Mouse (Mus musculus) lung, embryonic 14.5 days (tissue): ENCODE results near the gene Tmem230. TPM values are rescaled to one million over a fixed set of nuclear protein-coding genes. Genes with fewer than 3 reads are reported as not detected.

ENCODE experiments used
- ATAC-seq: fragments of 200-750 bp; cut with Nextera tagmentation; 2 replicates; pipeline ENCODE4 v1.8.0; 2017; ENCODE audit warnings: mild to moderate bottlenecking, moderate TSS enrichment, moderate library complexity; ENCODE audit not compliant: insufficient read depth
- DNase-seq: peaks from one replicate; pipeline ENCODE4 v3.0.0-alpha.2; 2015
- H3K27ac ChIP-seq: fragments of 300-500 bp; sonication (generic); 2 replicates; pipeline ENCODE4 v1.5.1; 2014; ENCODE audit warnings: low read depth, mild to moderate bottlenecking, moderate library complexity
- H3K27me3 ChIP-seq: fragments of 300-500 bp; sonication (generic); 2 replicates; pipeline ENCODE4 v1.6.1; 2014; ENCODE audit warnings: low read length, control low read depth; ENCODE audit not compliant: insufficient read depth
- H3K36me3 ChIP-seq: fragments of 300-500 bp; sonication (generic); 2 replicates; pipeline ENCODE4 v1.6.1; 2014; ENCODE audit warnings: control low read depth; ENCODE audit not compliant: insufficient read depth
- H3K4me1 ChIP-seq: fragments of 300-500 bp; sonication (generic); 2 replicates; pipeline ENCODE4 v1.6.1; 2014; ENCODE audit warnings: antibody characterized with exemption, control low read depth; ENCODE audit not compliant: insufficient read depth
- H3K4me2 ChIP-seq: fragments of 300-500 bp; sonication (generic); 2 replicates; pipeline ENCODE4 v1.6.1; 2014; ENCODE audit warnings: mild to moderate bottlenecking
- H3K4me3 ChIP-seq: fragments of 300-500 bp; sonication (generic); 2 replicates; pipeline ENCODE4 v1.5.1; 2014; ENCODE audit warnings: low read depth, low read length
- H3K9ac ChIP-seq: fragments of 300-500 bp; sonication (generic); 2 replicates; pipeline ENCODE4 v1.6.1; 2014
- H3K9me3 ChIP-seq: fragments of 300-500 bp; sonication (generic); 2 replicates; pipeline ENCODE4 v1.6.1; 2016; ENCODE audit warnings: low read depth, low read length, control low read depth
- CTCF ChIP-seq: IDR thresholded peaks from 2 replicates; pipeline ENCODE4 v1.5.1; 2016; ENCODE audit warnings: antibody characterized with exemption, low read depth
- WGBS: fragments of 180-500 bp; shearing (Covaris S2); extraction: QIAGEN DNeasy Blood & Tissue Kit; methylation state at CpG from one replicate; pipeline ENCODE4 v1.1.7; 2014; 5-methylcytosine and 5-hydroxymethylcytosine counted together
- polyA plus RNA-seq: library from polyadenylated mRNA; unstranded; fragments of >200 nt; fragmentation: Nextera tagmentation; extraction: Ambion mirVana; gene quantifications from 2 replicates; pipeline ENCODE4 v1.2.1, GENCODE M21; 2014

Tmem230 gene
- polyA plus RNA-seq, 1 experiment from 2014 or later = 39.9 TPM

DNA sequence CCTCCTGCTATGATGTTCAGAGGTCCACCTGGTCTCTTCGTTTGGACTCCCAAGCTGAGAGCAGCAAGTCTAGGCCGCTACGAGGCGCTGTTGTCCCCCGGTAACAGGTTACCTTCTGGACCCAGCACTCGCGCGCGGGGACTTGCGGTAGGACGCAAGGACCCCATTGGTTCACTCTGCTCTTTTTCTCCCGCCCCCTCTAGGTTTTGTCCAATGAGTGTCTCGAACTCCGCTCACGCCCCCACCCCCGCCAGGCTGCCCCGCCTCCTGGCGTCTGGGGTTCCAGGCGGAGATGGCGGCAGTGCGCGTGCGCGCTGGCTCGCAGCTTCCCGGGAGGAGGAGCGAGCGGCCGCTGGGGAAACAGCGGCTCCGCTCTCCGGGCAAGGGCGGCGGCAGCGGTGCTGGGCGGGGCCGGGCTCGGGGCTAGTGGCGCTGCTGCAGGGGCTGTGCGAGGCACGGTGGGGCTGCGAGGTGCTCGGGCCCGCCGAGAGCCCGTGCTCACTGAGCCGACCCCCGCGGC is 15.3 kb upstream of the Tmem230 start, which contains the start of gene Cds2:
TSS of gene Cds2 (plus strand) at position 270 of the 520 bp plus-strand sequence.
- Histone ChIP-seq H3K27ac (peak within 1 kb of the TSS; percentile 75; the same call in 1 of the 2 replicates), H3K4me2 (peak within 1 kb of the TSS; percentile 80), H3K36me3 (no peaks in the 10 kb centered on the region), H3K9me3 (no peaks in the 10 kb centered on the region), H3K4me1 (peaks cover 6% of the 10 kb centered on the region; the same call in 1 of the 2 replicates), H3K27me3 (no peaks in the 10 kb centered on the region), H3K4me3 (peak within 1 kb of the TSS; percentile 90), H3K9ac (peak within 1 kb of the TSS; percentile 86)
- peak; percentile 83 for TF ChIP-seq CTCF
- ATAC-seq = peak; percentile 98
- DNase-seq = peak; percentile 99
- WGBS = under 1% methylated on average over 49 of the region's 49 CpGs

DNA sequence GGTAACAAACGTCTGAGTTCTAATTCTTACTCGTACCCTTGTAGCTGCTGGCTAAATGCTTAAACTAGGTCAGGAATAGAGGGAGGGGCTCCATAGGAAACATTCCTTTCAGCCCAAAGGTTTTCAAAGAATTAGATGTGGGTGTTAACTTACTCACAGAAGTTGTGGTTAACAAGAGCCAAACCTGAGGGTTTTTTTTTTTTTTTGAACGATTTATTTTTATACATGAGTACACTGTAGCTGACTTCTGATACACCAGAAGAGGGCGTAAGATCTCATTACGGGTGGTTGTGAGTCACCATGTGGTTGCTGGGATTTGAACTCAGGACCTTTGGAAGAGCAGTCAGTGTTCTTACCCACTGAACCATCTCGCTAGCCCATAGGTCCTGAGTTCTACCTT is 14.6 kb upstream of the Tmem230 start:
- peak overlapping the region; percentile 80 for H3K4me2 ChIP-seq
- no peaks in the 10 kb centered on the region for H3K27me3 ChIP-seq
- no peak overlapping the region for H3K27ac ChIP-seq
- H3K4me1 ChIP-seq = peaks cover 6% of the 10 kb centered on the region; the same call in 1 of the 2 replicates
- ATAC-seq (no peak), DNase-seq (no peak)
- no peaks in the 10 kb centered on the region for H3K36me3 ChIP-seq
- H3K9me3 ChIP-seq = no peaks in the 10 kb centered on the region
- no peak for TF ChIP-seq CTCF
- no peak overlapping the region for H3K4me3 ChIP-seq
- WGBS = 71% methylated on average over 6 of the region's 6 CpGs
- no peak overlapping the region for H3K9ac ChIP-seq

DNA sequence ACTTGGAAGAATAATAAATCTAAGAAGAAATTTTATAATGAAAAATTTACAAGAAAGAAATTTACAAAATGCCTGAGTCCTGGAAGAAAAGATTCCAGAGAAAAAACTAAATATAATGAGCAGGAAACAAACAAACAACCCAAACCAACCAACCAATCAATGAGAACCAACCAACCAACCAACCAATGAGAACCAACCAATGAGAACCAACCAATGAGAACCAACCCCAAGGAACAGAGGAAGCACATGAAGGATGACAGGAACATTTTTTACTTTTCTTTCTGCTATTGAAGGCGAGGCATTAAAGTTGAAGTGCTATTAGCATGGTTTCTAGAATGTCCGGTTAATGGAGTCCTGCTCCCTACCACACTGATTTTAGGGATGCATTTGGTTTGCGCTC is 13.0 kb upstream of the Tmem230 start:
- Histone ChIP-seq H3K27me3 (no peaks in the 10 kb centered on the region), H3K4me3 (no peak overlapping the region), H3K36me3 (no peaks in the 10 kb centered on the region), H3K4me1 (peaks cover 6% of the 10 kb centered on the region; the same call in 1 of the 2 replicates), H3K9ac (no peak overlapping the region), H3K4me2 (no peak overlapping the region), H3K9me3 (no peaks in the 10 kb centered on the region), H3K27ac (no peak overlapping the region)
- DNase-seq (no peak), ATAC-seq (no peak)
- whole genome bisulfite sequencing = 77% methylated on average over 3 of the region's 3 CpGs
- TF ChIP-seq CTCF = no peak

- Histone ChIP-seq H3K4me1 (no peaks in the 10 kb centered on the region; the same call in 1 of the 2 replicates), H3K4me3 (no peak overlapping the region), H3K36me3 (no peaks in the 10 kb centered on the region), H3K9ac (no peak overlapping the region), H3K4me2 (no peak overlapping the region), H3K27ac (no peak overlapping the region), H3K9me3 (no peaks in the 10 kb centered on the region), H3K27me3 (no peaks in the 10 kb centered on the region)
- ATAC-seq (no peak), DNase-seq (no peak)
- 86% methylated on average over 6 of the region's 6 CpGs for WGBS
- TF ChIP-seq CTCF = no peak
Measured at GRCm38 (mm10) chr2:132257350-132258068, 9.9 kb upstream of the Tmem230 start.

DNA sequence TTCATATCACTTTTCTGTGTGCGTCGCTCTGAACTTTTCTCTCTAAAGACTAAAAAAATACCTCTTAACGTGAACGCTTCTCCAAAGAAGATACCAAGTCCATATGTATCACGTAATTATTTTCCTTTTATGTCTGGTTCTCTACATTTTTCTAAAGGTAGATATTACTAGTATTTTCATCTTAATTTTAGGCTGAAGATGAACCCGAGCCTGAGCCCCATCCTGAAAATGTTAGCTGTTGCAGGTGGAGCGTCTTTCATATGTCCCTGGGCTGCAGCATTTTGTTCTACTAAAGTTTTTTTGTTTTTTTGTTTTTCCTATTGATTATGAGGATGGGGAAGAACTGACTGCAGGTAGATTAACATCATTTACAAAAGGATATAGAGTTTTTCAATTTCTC is 6.0 kb upstream of the Tmem230 start:
- Histone ChIP-seq H3K4me1 (peaks cover 8% of the 10 kb centered on the region), H3K4me2 (peak overlapping the region; percentile 67), H3K9me3 (no peaks in the 10 kb centered on the region), H3K9ac (peak overlapping the region; percentile 57), H3K27ac (peak overlapping the region; percentile 91), H3K36me3 (peaks cover 25% of the 10 kb centered on the region), H3K27me3 (no peaks in the 10 kb centered on the region), H3K4me3 (peak overlapping the region; percentile 67)
- ATAC-seq = no peak
- WGBS = under 1% methylated on average over 7 of the region's 7 CpGs
- TF ChIP-seq CTCF = no peak
- DNase-seq = peak; percentile 17

DNA sequence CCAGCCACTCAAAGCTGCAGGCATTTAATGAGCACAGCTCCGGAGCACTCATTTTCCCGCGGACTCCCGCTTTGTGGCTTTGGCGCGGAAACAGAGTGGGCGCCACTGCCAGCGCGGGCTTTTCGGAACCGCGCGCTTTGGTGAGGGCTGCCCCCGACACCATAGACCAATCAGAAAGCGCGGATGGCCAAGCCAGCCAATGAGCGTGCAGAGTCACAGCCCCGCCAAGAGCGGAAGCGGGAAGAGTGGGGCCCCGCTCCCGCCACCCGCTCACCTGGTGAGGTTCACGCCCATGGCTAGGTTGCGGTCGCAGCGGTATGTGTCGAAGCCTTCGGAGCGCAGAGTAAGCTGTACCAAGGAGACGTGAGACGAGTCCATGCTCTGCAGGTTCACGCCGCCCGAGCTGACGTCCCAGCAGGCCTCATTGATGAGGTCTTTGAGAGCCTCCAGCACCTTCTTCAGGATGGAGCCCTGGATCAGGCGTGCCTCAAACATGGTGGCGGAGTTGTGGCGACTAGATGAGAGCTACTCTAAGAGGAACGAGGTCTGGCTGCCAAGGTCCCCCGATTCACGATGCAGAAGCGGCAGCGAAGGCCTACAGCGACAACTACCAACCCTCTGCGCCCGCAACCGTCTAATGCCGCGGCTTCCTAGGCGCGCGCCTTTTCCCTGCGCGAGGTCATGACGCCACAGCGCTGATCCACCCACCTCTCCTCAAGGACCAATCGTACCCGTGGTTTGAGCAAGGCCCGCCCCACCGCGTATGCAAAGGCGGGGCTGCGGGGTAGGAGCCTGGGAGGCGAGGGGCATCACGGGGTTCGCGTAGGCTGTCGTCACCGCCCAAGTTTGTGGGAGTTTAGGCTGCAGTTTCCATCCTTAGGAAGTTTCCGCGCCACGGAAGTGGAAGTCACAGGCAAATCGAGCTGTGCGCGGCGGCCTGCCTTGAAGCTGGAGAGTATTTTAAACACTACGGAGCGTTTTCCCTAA is 5.2 kb upstream of the Tmem230 start, which contains the start of gene Pcna:
TSS of gene Pcna (minus strand) at position 773 of the 987 bp plus-strand sequence.
- peaks cover 8% of the 10 kb centered on the region for H3K4me1 ChIP-seq
- WGBS = under 1% methylated on average over 77 of the region's 79 CpGs
- TF ChIP-seq CTCF = no peak
- peak within 1 kb of the TSS; percentile 81 for H3K9ac ChIP-seq
- peak; percentile 99 for ATAC-seq
- peak within 1 kb of the TSS; percentile 91 for H3K27ac ChIP-seq
- peak within 1 kb of the TSS; percentile 67 for H3K4me3 ChIP-seq
- H3K9me3 ChIP-seq = no peaks in the 10 kb centered on the region
- peaks cover 33% of the 10 kb centered on the region for H3K36me3 ChIP-seq
- peak within 1 kb of the TSS; percentile 74 for H3K4me2 ChIP-seq
- DNase-seq = peak; percentile 99
- H3K27me3 ChIP-seq = no peaks in the 10 kb centered on the region
